Mouse (Mus musculus) embryonic fibroblast, embryonic 13.5 days (primary cell): ENCODE results near the gene Gm16867. TPM values are rescaled to one million over a fixed set of nuclear protein-coding genes. Genes with fewer than 3 reads are reported as not detected.

Source experiments
- polyA plus RNA-seq: library from polyadenylated mRNA; stranded (reverse); fragments of >200 nt; gene quantifications from 2 replicates; pipeline ENCODE4 v1.2.4, GENCODE M21; 2011; ENCODE audit warnings: low read depth; ENCODE audit not compliant: missing spikeins, insufficient read length

The Gm16867 gene
- polyA plus RNA-seq, 1 experiment = not detected

Other genes starting within 250 kb of the Gm16867 start
- not detected in 2 replicates for gene Synb, start 209.1 kb downstream of the Gm16867 start, polyA plus RNA-seq
- not detected in 2 replicates for gene Gm27179, start 9.2 kb upstream of the Gm16867 start, polyA plus RNA-seq
- gene Entpd4b, start 52.1 kb upstream of the Gm16867 start, polyA plus RNA-seq = 8.7 and 10.8 TPM in 2 replicates